Mouse (Mus musculus): ENCODE results near the gene Ubb. TPM values are rescaled to one million over a fixed set of nuclear protein-coding genes. Genes with fewer than 3 reads are reported as not detected.

Ubb gene
- total RNA-seq, 1 experiment = 1,664 TPM

GRCm38 (mm10) chr11:62541581-62541980 is 9.4 kb upstream of the Ubb start:
- in situ Hi-C loops (cut with MboI; ENCODE audit: low sequenced_read_pairs in 2 of 2, unreplicated experiment in 2 of 2) = no loop called here
- Histone ChIP-seq H3K4me1 (ENCODE audit: control insufficient read depth in 2 of 2, insufficient read depth in 2 of 2, low read length in 2 of 2, poor library complexity in 1 of 2) (peaks cover 5 to 9% of the 10 kb centered on the region in 2 experiments), H3K36me3 (ENCODE audit: control insufficient read depth, insufficient read depth, low read length, poor library complexity, severe bottlenecking) (no peaks in the 10 kb centered on the region), H3K9me3 (ENCODE audit: control insufficient read depth, insufficient read depth, low read depth, low read length) (no peaks in the 10 kb centered on the region), H3K9ac (ENCODE audit: insufficient read depth, low read depth, low read length, poor library complexity, severe bottlenecking) (no peak overlapping the region), H3K27ac (ENCODE audit: insufficient read depth, low read depth, low read length, poor library complexity, severe bottlenecking) (no peak overlapping the region), H3K4me3 (ENCODE audit: insufficient read depth in 1 of 2, low read depth in 1 of 2, low read length in 2 of 2, poor library complexity in 1 of 2, severe bottlenecking in 1 of 2) (no peak overlapping the region)
- TF ChIP-seq ZNF384 (IDR thresholded peaks at IDR 0.05; ENCODE audit: low read depth, low read length) (no peak), MAFK (IDR thresholded peaks at IDR 0.05; ENCODE audit: insufficient read depth, low read depth, low read length) (no peak), ZC3H11A (IDR thresholded peaks at IDR 0.05; ENCODE audit: borderline replicate concordance, low read depth, low read length) (no peak), CHD2 (IDR thresholded peaks at IDR 0.05; ENCODE audit: low read depth, low read length) (no peak), HCFC1 (IDR thresholded peaks at IDR 0.05; ENCODE audit: borderline replicate concordance, insufficient read depth, low read length) (no peak)
- no peak for DNase-seq (ENCODE audit: low read depth, low spot score)

DNA sequence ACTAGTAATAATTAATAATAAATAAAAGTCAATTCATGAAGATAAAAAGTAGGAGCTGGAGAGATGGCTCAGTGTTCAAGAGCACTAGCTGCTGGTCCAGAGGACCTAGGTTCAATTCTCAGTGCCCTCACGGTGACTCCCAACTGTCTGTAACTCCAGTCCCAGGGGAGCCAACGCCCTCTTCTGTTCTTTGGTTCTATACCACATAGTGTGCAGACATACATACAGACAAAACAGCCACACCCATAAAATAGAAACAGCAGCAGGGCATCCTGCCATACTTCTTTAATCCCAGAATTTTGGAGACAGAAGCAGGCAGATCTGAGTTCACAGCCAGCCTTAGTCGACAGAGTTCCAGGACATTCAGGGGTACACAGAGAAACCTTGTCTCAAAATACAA is 7.0 kb upstream of the Ubb start:
- H3K27ac ChIP-seq (ENCODE audit: insufficient read depth, low read depth, low read length, poor library complexity, severe bottlenecking) = no peak overlapping the region
- H3K36me3 ChIP-seq (ENCODE audit: control insufficient read depth, insufficient read depth, low read length, poor library complexity, severe bottlenecking) = no peaks in the 10 kb centered on the region
- no peak for DNase-seq (ENCODE audit: low read depth, low spot score)
- H3K4me1 ChIP-seq (ENCODE audit: control insufficient read depth in 2 of 2, insufficient read depth in 2 of 2, low read length in 2 of 2, poor library complexity in 1 of 2) = peaks cover 5 to 6% of the 10 kb centered on the region in 2 experiments; a peak in 3 of 4 replicates
- no peak overlapping the region for H3K9ac ChIP-seq (ENCODE audit: insufficient read depth, low read depth, low read length, poor library complexity, severe bottlenecking)
- in situ Hi-C loops (cut with MboI; ENCODE audit: low sequenced_read_pairs in 2 of 2, unreplicated experiment in 2 of 2) = no loop called here
- no peak for TF ChIP-seq MAFK (IDR thresholded peaks at IDR 0.05; ENCODE audit: insufficient read depth, low read depth, low read length)
- TF ChIP-seq HCFC1 (IDR thresholded peaks at IDR 0.05; ENCODE audit: borderline replicate concordance, insufficient read depth, low read length) = no peak
- no peak for TF ChIP-seq CHD2 (IDR thresholded peaks at IDR 0.05; ENCODE audit: low read depth, low read length)
- TF ChIP-seq ZNF384 (IDR thresholded peaks at IDR 0.05; ENCODE audit: low read depth, low read length) = no peak
- TF ChIP-seq ZC3H11A (IDR thresholded peaks at IDR 0.05; ENCODE audit: borderline replicate concordance, low read depth, low read length) = no peak
- no peaks in the 10 kb centered on the region for H3K9me3 ChIP-seq (ENCODE audit: control insufficient read depth, insufficient read depth, low read depth, low read length)
- H3K4me3 ChIP-seq (ENCODE audit: insufficient read depth in 1 of 2, low read depth in 1 of 2, low read length in 2 of 2, poor library complexity in 1 of 2, severe bottlenecking in 1 of 2) = no peak overlapping the region

GRCm38 (mm10) chr11:62549782-62550181 is 1.2 kb upstream of the Ubb start:
- Histone ChIP-seq H3K9me3 (ENCODE audit: control insufficient read depth, insufficient read depth, low read depth, low read length) (no peaks in the 10 kb centered on the region), H3K27ac (ENCODE audit: insufficient read depth, low read depth, low read length, poor library complexity, severe bottlenecking) (peak overlapping the region; percentile 98; the same call in 1 of the 2 replicates), H3K4me1 (ENCODE audit: control insufficient read depth in 2 of 2, insufficient read depth in 2 of 2, low read length in 2 of 2, poor library complexity in 1 of 2) (peaks cover 0 to 2% of the 10 kb centered on the region in 2 experiments; a peak in 1 of 4 replicates), H3K9ac (ENCODE audit: insufficient read depth, low read depth, low read length, poor library complexity, severe bottlenecking) (no peak overlapping the region; the same call in 1 of the 2 replicates), H3K36me3 (ENCODE audit: control insufficient read depth, insufficient read depth, low read length, poor library complexity, severe bottlenecking) (peaks cover 6% of the 10 kb centered on the region), H3K4me3 (ENCODE audit: insufficient read depth in 1 of 2, low read depth in 1 of 2, low read length in 2 of 2, poor library complexity in 1 of 2, severe bottlenecking in 1 of 2) (peak overlapping the region; percentile 76 to 83)
- TF ChIP-seq CHD2 (IDR thresholded peaks at IDR 0.05; ENCODE audit: low read depth, low read length) = no peak
- peak; percentile 53; the same call in 1 of the 2 replicates for TF ChIP-seq ZNF384 (IDR thresholded peaks at IDR 0.05; ENCODE audit: low read depth, low read length)
- TF ChIP-seq HCFC1 (IDR thresholded peaks at IDR 0.05; ENCODE audit: borderline replicate concordance, insufficient read depth, low read length) = no peak
- in situ Hi-C loops (cut with MboI; ENCODE audit: low sequenced_read_pairs in 2 of 2, unreplicated experiment in 2 of 2) = no loop called here
- no peak for DNase-seq (ENCODE audit: low read depth, low spot score)

GRCm38 (mm10) chr11:62550227-62550685 is 715 bp upstream of the Ubb start:
- Histone ChIP-seq H3K27ac (ENCODE audit: insufficient read depth, low read depth, low read length, poor library complexity, severe bottlenecking) (peak overlapping the region; percentile 98), H3K4me1 (ENCODE audit: control insufficient read depth in 2 of 2, insufficient read depth in 2 of 2, low read length in 2 of 2, poor library complexity in 1 of 2) (peaks cover 0 to 2% of the 10 kb centered on the region in 2 experiments; a peak in 1 of 4 replicates), H3K4me3 (ENCODE audit: insufficient read depth in 1 of 2, low read depth in 1 of 2, low read length in 2 of 2, poor library complexity in 1 of 2, severe bottlenecking in 1 of 2) (peak overlapping the region; percentile 76 to 83), H3K36me3 (ENCODE audit: control insufficient read depth, insufficient read depth, low read length, poor library complexity, severe bottlenecking) (peaks cover 6% of the 10 kb centered on the region), H3K9me3 (ENCODE audit: control insufficient read depth, insufficient read depth, low read depth, low read length) (no peaks in the 10 kb centered on the region), H3K9ac (ENCODE audit: insufficient read depth, low read depth, low read length, poor library complexity, severe bottlenecking) (peak overlapping the region; percentile 94)
- peak; percentile 71 for DNase-seq (ENCODE audit: low read depth, low spot score)
- no peak for TF ChIP-seq ZC3H11A (IDR thresholded peaks at IDR 0.05; ENCODE audit: borderline replicate concordance, low read depth, low read length)
- no peak; the same call in 1 of the 2 replicates for TF ChIP-seq HCFC1 (IDR thresholded peaks at IDR 0.05; ENCODE audit: borderline replicate concordance, insufficient read depth, low read length)
- TF ChIP-seq ZNF384 (IDR thresholded peaks at IDR 0.05; ENCODE audit: low read depth, low read length) = no peak
- no peak for TF ChIP-seq CHD2 (IDR thresholded peaks at IDR 0.05; ENCODE audit: low read depth, low read length)
- no peak for TF ChIP-seq MAFK (IDR thresholded peaks at IDR 0.05; ENCODE audit: insufficient read depth, low read depth, low read length)
- in situ Hi-C loops (cut with MboI; ENCODE audit: low sequenced_read_pairs in 2 of 2, unreplicated experiment in 2 of 2) = no loop called here
